Mouse (Mus musculus) megakaryocyte, embryonic 14.5 days (primary cell): ENCODE results near the gene Nr2e1. TPM values are rescaled to one million over a fixed set of nuclear protein-coding genes. Genes with fewer than 3 reads are reported as not detected.

Experiments used
- H3K27me3 ChIP-seq: replicated peaks from 2 replicates; pipeline ENCODE3; 2012; ENCODE audit warnings: inconsistent platforms
- H3K36me3 ChIP-seq: replicated peaks from 2 replicates; pipeline ENCODE3; 2012; ENCODE audit warnings: low read length, inconsistent platforms, mixed read lengths
- H3K4me1 ChIP-seq: 2 replicates; pipeline ENCODE4 v1.6.1; 2012; ENCODE audit warnings: inconsistent platforms
- H3K4me3 ChIP-seq: replicated peaks from 2 replicates; pipeline ENCODE3; 2012; ENCODE audit warnings: moderate library complexity, mild to moderate bottlenecking, inconsistent platforms
- H3K9me3 ChIP-seq: 2 replicates; pipeline ENCODE4 v1.6.1; 2012; ENCODE audit warnings: inconsistent platforms
- FLI1 ChIP-seq: IDR thresholded peaks from 2 replicates; pipeline ENCODE4 v1.6.1; 2012; ENCODE audit warnings: low read length, inconsistent platforms, mixed read lengths
- GATA1 ChIP-seq: IDR thresholded peaks from 3 replicates; pipeline ENCODE4 v1.6.1; 2012; ENCODE audit warnings: mixed read lengths, low read length, inconsistent platforms, borderline replicate concordance
- polyA plus RNA-seq: library from polyadenylated mRNA; stranded (reverse); fragments of >175 nt; gene quantifications from 2 replicates; pipeline ENCODE4 v1.2.3, GENCODE M21; 2012; ENCODE audit warnings: low replicate concordance; ENCODE audit not compliant: insufficient read depth

Gene Nr2e1
- polyA plus RNA-seq, 1 experiment = not detected

DNA sequence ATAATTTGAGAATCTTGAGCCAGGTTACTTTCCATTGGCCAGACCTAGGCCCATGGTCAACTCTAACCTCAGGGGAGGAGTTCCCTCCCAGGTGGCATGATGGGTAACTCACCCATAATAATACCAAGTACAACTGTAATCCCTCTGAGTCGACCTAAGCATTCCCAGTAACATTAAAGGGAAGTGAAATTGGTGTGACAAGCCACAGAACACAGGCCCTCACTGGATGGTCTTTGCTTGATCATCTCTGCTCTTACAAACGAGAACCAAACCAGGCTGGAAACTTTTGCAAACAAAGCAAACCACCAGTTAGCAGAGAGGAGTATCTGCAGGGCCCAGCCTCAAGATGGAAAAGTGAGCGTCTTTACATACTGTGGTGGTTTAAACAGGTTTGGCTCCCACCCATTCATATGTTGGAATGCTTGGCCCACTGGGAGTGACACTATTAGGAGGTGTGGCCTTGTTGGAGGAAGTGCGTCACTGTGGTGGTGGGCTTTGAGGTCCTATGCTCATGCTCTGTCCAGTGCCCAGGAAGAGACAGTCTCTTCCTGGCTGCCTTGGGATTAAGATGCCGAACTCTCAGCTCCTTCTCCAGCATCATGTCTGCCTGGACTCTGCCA lies 23.7 kb downstream of the Nr2e1 start:
- Histone ChIP-seq H3K9me3 (peaks cover 14% of the 10 kb centered on the region), H3K27me3 (peaks cover 70% of the 10 kb centered on the region), H3K36me3 (no peaks in the 10 kb centered on the region), H3K4me1 (peaks cover 4% of the 10 kb centered on the region), H3K4me3 (no peak overlapping the region)
- TF ChIP-seq FLI1 = no peak
- TF ChIP-seq GATA1 = no peak

DNA sequence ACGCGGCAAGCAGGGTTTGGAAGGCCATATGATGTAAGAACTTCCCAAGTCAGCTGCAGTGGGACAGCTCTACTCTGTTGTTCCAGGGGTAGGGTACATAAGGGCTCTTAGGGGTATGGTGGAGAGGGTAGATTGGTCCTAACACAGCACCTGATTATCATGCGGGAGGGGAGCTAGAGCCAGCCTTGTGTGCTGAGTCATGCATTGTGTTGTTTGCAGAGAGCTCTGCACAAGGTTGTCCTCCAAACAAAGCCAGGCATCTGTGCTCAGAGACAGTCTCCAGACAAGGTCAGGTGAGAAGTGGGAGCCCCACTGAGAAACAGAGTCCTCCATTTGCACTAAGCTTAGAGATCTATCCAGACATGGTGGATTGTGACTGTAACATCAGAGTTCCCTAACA lies 36.9 kb downstream of the Nr2e1 start:
- Histone ChIP-seq H3K27me3 (peaks cover 44% of the 10 kb centered on the region), H3K4me1 (0 out of 2 replicates have a peak, but pooled peaks cover 6% of the 10 kb centered on the region), H3K9me3 (peaks cover 8% of the 10 kb centered on the region), H3K36me3 (no peaks in the 10 kb centered on the region), H3K4me3 (no peak overlapping the region)
- no peak for TF ChIP-seq FLI1
- TF ChIP-seq GATA1 = no peak

DNA sequence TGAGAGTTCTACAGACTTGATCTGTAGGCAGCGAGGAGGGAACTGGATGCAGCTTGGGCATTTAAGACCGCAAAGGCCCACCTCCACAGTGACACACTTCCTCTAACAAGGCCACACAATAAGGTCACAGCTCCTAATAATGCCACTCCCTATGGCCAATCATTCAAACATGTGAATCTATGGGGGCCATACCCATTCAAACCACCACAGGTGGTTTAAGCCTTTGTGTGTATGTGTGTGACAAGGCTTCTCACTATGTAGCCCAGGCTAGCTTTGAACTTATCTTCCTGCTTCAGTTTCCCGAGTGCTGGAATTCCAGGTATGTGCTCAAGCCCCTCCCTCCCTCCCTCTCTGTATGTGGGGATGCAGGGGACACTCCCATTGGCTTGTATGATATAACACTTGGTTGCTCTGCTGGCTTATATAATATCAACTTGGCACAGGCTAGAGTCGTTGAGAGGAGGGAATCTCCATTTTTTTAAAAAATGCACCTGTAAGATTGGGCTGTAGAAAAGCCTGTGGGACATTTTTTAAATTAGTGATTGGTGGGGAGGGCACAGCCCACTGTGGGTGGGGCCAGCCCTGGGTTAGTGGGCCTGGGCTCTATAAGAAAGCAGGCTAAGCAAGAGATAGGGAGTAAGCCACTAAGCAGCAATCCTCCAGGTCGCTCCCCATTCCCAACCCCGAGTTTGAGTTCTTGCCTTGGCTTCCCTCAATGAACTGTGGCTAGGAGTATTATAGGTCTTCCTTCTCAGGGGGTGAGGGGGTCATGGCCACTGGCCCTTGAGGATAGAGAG lies 37.5 kb downstream of the Nr2e1 start:
- Histone ChIP-seq H3K4me1 (0 out of 2 replicates have a peak, but pooled peaks cover 6% of the 10 kb centered on the region), H3K27me3 (peaks cover 43% of the 10 kb centered on the region), H3K36me3 (no peaks in the 10 kb centered on the region), H3K4me3 (no peak overlapping the region), H3K9me3 (peaks cover 5% of the 10 kb centered on the region)
- TF ChIP-seq FLI1 (no peak), GATA1 (no peak)

DNA sequence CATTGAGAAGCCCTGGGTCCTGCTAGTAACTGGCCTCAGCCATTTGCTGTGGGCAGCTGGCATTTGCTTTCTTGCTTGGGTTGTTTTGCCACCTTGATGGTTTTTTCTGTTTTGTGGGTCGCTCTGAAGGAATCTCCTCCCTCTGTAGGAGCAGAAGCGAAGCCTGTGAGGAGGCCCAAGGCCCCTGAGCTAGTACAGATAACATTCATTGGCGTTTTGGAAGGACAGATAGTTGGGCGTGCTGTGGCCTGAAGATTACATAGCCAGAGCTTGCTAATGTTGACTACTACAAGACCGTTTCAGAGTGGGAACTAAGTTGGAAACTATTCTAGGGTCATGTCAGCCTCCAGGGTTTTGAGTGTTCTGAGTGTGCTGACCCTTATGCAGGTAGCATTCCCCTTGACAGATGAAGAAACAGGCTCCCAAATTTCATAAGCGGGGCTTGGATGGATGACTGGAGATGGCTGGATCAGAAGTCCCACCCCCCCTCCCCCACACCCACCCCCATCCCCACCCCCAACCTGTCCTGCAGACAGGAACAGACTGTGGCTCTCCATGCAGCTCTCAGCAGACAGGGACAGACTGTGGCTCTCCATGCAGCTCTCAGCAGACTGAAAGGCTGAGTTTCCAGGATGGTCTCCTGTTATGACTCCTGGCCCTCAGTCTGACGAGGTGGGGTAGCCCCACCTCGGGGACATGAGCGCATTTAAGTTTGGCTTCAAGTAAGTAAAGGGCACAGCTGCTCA lies 45.7 kb downstream of the Nr2e1 start:
- no peak overlapping the region for H3K4me3 ChIP-seq
- H3K4me1 ChIP-seq = peaks cover 25% of the 10 kb centered on the region

DNA sequence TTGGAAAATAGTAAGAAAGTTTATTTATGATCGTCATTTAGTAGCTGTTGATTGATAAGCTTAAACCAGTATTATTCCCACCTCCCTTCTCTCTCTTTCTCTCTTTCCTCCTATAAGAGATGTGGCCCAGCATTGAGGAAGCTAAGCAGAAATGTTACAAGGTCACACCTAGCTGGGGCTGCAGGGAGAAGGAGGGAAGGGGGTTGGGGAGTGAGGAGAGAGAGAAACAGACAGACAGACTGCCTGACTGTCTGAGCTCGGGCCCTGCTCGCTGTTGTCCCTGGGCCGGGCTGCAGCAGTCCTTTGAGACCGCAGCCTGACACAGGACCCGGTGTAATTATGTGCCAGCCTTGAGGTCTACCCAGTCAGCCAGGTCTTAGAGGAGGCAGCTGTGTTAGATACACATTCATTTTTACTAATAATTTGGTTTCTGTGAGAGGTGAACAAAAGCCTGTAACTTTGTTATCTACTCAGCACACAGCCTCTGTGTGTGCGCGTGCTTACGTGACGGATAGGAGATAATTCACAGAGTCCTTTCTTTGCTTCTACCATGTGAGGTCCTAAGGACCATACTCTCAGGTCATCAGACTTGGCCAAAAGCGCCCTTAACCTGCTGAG lies 49.5 kb downstream of the Nr2e1 start:
- Histone ChIP-seq H3K4me3 (no peak overlapping the region), H3K4me1 (peaks cover 49% of the 10 kb centered on the region), H3K36me3 (peaks cover 87% of the 10 kb centered on the region), H3K27me3 (no peaks in the 10 kb centered on the region), H3K9me3 (no peaks in the 10 kb centered on the region)
- TF ChIP-seq FLI1 (no peak), GATA1 (no peak)

More for the DNA sequence above, 45.7 kb downstream of the Nr2e1 start:
- peaks cover 10% of the 10 kb centered on the region for H3K27me3 ChIP-seq
- H3K36me3 ChIP-seq = peaks cover 58% of the 10 kb centered on the region
- no peak for TF ChIP-seq FLI1
- no peak for TF ChIP-seq GATA1
- no peaks in the 10 kb centered on the region for H3K9me3 ChIP-seq

GRCm38 (mm10) chr10:42525682-42526081 lies 57.8 kb downstream of the Nr2e1 start:
- Histone ChIP-seq H3K4me3 (peak overlapping the region; percentile 50), H3K36me3 (peaks cover 82% of the 10 kb centered on the region), H3K27me3 (no peaks in the 10 kb centered on the region), H3K9me3 (no peaks in the 10 kb centered on the region), H3K4me1 (peaks cover 73% of the 10 kb centered on the region)
- TF ChIP-seq FLI1 = no peak
- no peak for TF ChIP-seq GATA1

- Histone ChIP-seq H3K9me3 (no peaks in the 10 kb centered on the region), H3K4me3 (no peak overlapping the region), H3K27me3 (no peaks in the 10 kb centered on the region), H3K36me3 (peaks cover 70% of the 10 kb centered on the region), H3K4me1 (peaks cover 73% of the 10 kb centered on the region)
- TF ChIP-seq GATA1 = no peak
These were observed 59.8 kb downstream of the Nr2e1 start for GRCm38 (mm10) chr10:42523556-42524162.

DNA sequence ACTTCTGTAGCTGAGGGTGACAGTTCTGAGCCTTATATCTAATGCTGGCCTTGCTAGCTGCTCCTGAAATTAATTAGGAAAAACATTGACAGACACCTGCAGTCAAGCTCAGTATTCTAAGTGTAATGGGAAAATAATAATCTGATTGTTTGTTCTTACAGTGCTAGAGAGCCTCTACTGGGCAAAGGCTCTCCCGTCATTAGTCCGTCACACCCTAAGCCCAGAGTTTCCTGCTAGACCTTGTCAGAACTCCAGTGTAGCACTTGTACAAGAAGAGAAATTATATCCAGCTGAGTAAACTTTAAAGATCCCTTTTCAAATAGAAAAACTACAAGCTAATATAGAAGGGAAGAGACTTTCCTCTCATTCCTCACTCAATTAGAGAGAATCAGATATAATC lies 60.5 kb downstream of the Nr2e1 start:
- H3K9me3 ChIP-seq = no peaks in the 10 kb centered on the region
- no peaks in the 10 kb centered on the region for H3K27me3 ChIP-seq
- H3K4me1 ChIP-seq = peaks cover 72% of the 10 kb centered on the region
- TF ChIP-seq GATA1 (no peak), FLI1 (no peak)
- no peak overlapping the region for H3K4me3 ChIP-seq
- H3K36me3 ChIP-seq = peaks cover 66% of the 10 kb centered on the region

DNA sequence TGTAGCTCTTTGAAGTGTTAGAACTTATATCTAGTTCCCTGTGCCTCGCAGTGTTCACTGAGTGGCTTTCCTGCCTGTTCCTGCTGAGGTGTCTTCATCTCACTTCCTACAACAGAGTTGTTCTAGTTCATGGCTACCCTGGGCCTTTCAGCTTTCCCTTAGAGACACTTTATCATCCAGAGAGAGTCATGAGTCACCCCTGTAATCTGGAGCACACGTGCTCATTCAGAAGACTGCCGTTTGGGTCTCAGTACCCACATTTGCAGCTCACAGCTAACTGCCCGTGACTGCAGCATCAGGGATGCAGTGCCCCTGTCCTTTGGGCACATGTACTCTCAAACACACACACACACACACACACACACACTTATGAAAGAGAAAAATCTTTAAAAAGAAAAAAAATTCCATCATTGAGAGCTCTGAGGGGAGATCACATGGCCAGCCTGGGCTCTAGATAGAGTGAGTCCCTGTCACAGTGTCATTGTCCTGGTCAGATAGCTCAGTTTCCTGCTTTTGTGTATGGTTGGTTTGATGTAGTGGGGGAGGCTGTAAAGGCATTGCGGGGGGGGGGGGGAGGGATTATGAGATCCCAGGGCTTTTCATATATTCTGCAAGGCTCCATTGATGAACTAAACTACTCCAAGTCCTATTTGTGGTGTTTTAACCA lies 62.0 kb downstream of the Nr2e1 start:
- Histone ChIP-seq H3K4me1 (peaks cover 77% of the 10 kb centered on the region), H3K27me3 (no peaks in the 10 kb centered on the region), H3K36me3 (peaks cover 64% of the 10 kb centered on the region), H3K4me3 (peak overlapping the region; percentile 83), H3K9me3 (no peaks in the 10 kb centered on the region)
- TF ChIP-seq GATA1 (no peak), FLI1 (no peak)
